Mouse (Mus musculus) splenic B cell, adult 2 months (primary cell): ENCODE results near the gene Rpl36.
"Not testable (repeated sequence)": the region's sequence is repeated elsewhere in the genome, so short reads cannot be mapped to it uniquely, and the experiment has no call there.

Experiments used
- DNase-seq: peaks from one replicate; pipeline ENCODE4 v3.0.0-alpha.2; 2011; ENCODE audit warnings: low read depth, low spot score
- H3K27me3 ChIP-seq: 2 replicates; pipeline ENCODE4 v1.6.1; 2012; ENCODE audit warnings: mild to moderate bottlenecking, low read length, moderate library complexity, mixed read lengths; ENCODE audit not compliant: control insufficient read depth, poor library complexity, insufficient read depth, severe bottlenecking
- H3K36me3 ChIP-seq: 2 replicates; pipeline ENCODE4 v1.6.1; 2012; ENCODE audit warnings: mild to moderate bottlenecking, low read length, moderate library complexity, mixed read lengths; ENCODE audit not compliant: control insufficient read depth, poor library complexity, insufficient read depth, severe bottlenecking

Gene Rpl36

GRCm38 (mm10) chr17:56615136-56615784 is 2.0 kb downstream of the Rpl36 start:
- no peak for DNase-seq
- Histone ChIP-seq H3K27me3 (no peaks in the 10 kb centered on the region), H3K36me3 (peaks cover 9% of the 10 kb centered on the region)

- DNase-seq = no peak
- H3K36me3 ChIP-seq = peaks cover 9% of the 10 kb centered on the region
- H3K27me3 ChIP-seq = no peaks in the 10 kb centered on the region
These were observed 2.6 kb downstream of the Rpl36 start for GRCm38 (mm10) chr17:56615792-56616191.

GRCm38 (mm10) chr17:56616725-56617124 is 3.5 kb downstream of the Rpl36 start:
- DNase-seq = no peak
- Histone ChIP-seq H3K36me3 (peaks cover 9% of the 10 kb centered on the region), H3K27me3 (no peaks in the 10 kb centered on the region)

GRCm38 (mm10) chr17:56617628-56618027 is 4.4 kb downstream of the Rpl36 start:
- DNase-seq = no peak
- no peaks in the 10 kb centered on the region for H3K27me3 ChIP-seq
- peaks cover 9% of the 10 kb centered on the region for H3K36me3 ChIP-seq

- H3K27me3 ChIP-seq = no peaks in the 10 kb centered on the region
- no peak for DNase-seq
- H3K36me3 ChIP-seq = peaks cover 4% of the 10 kb centered on the region
These were observed 12.3 kb downstream of the Rpl36 start for GRCm38 (mm10) chr17:56625495-56625894.

- peaks cover 4% of the 10 kb centered on the region for H3K36me3 ChIP-seq
- H3K27me3 ChIP-seq = no peaks in the 10 kb centered on the region
- DNase-seq = no peak
These were observed 13.0 kb downstream of the Rpl36 start for GRCm38 (mm10) chr17:56626260-56626659.

GRCm38 (mm10) chr17:56626754-56627470 is 13.7 kb downstream of the Rpl36 start, which contains the start of gene Lonp1:
Lonp1 (minus strand) TSS chr17:56626887.
- Histone ChIP-seq H3K27me3 (no peaks in the 10 kb centered on the region), H3K36me3 (peaks cover 4% of the 10 kb centered on the region)
- peak; percentile 100 for DNase-seq

- H3K27me3 ChIP-seq = no peaks in the 10 kb centered on the region
- peaks cover 4% of the 10 kb centered on the region for H3K36me3 ChIP-seq
- DNase-seq = peak; percentile 47
These were observed 14.5 kb downstream of the Rpl36 start, which contains the start of gene Catsperd for GRCm38 (mm10) chr17:56627530-56628277. Catsperd (plus strand) TSS chr17:56628143.

- not testable (repeated sequence) for DNase-seq, H3K36me3 ChIP-seq, H3K27me3 ChIP-seq
These were observed 16.9 kb downstream of the Rpl36 start for GRCm38 (mm10) chr17:56629800-56630781.

GRCm38 (mm10) chr17:56631807-56632206 is 18.6 kb downstream of the Rpl36 start:
- Histone ChIP-seq H3K27me3 (no peaks in the 10 kb centered on the region), H3K36me3 (no peaks in the 10 kb centered on the region)
- DNase-seq = no peak

GRCm38 (mm10) chr17:56634023-56634422 is 20.8 kb downstream of the Rpl36 start:
- DNase-seq = peak; percentile 84
- Histone ChIP-seq H3K36me3 (no peaks in the 10 kb centered on the region), H3K27me3 (no peaks in the 10 kb centered on the region)

- DNase-seq = no peak
- H3K36me3 ChIP-seq = no peaks in the 10 kb centered on the region
These were observed 30.0 kb downstream of the Rpl36 start for GRCm38 (mm10) chr17:56643237-56643636.

GRCm38 (mm10) chr17:56647546-56647945 is 34.3 kb downstream of the Rpl36 start:
- no peaks in the 10 kb centered on the region for H3K36me3 ChIP-seq
- no peak for DNase-seq
- no peaks in the 10 kb centered on the region for H3K27me3 ChIP-seq

More at GRCm38 (mm10) chr17:56643237-56643636, 30.0 kb downstream of the Rpl36 start:
- H3K27me3 ChIP-seq = no peaks in the 10 kb centered on the region

GRCm38 (mm10) chr17:56651801-56652200 is 38.6 kb downstream of the Rpl36 start:
- Histone ChIP-seq H3K36me3 (no peaks in the 10 kb centered on the region), H3K27me3 (no peaks in the 10 kb centered on the region)
- DNase-seq = no peak
